Mouse (Mus musculus) c-Kit-positive CD71-positive TER-119-positive erythroid progenitor cells, embryonic 14.5 days (primary cell): ENCODE results near the gene Daam1.

Experiments used
- DNase-seq: peaks from one replicate; pipeline ENCODE4 v3.0.0-alpha.2; 2013; ENCODE audit warnings: low spot score

Gene Daam1

GRCm38 (mm10) chr12:71932433-71933386 lies 101.8 kb downstream of the Daam1 start:
- peak; percentile 84 for DNase-seq

DNA sequence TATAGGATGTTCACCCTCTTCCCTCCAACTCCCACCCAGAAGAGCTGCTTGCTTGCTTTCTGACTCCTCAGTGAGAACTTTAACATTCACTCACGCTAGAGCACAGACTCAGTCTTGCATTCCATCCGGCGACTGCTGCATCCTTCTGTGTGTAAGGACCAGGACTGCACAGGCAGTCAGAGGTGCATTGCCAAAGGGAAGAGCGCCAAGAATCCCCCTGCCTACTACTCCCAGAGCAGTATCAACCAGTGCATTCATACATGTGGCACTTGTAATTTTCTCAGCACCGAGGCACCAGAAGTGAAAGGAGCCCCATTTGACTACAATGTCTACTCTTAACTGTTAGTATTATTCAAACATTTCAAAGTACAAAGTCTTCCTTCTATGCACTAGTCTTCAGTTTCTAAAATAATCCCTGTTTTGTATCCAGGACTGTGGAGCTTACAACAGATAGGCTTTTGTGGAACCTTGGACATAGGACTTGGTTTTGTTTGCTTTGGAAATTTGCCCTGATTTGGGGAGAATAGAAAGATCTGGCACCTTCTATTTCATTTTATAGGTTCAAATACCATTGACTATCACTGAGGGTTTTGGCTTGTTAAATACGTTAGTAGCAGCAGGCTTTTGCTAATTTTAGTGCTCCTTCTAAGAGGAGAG lies 103.2 kb downstream of the Daam1 start:
- no peak for DNase-seq

- DNase-seq, result no peak
Observed at GRCm38 (mm10) chr12:71936636-71937035, 105.8 kb downstream of the Daam1 start.

- DNase-seq, result no peak
Observed at GRCm38 (mm10) chr12:71938513-71938912, 107.6 kb downstream of the Daam1 start.

DNA sequence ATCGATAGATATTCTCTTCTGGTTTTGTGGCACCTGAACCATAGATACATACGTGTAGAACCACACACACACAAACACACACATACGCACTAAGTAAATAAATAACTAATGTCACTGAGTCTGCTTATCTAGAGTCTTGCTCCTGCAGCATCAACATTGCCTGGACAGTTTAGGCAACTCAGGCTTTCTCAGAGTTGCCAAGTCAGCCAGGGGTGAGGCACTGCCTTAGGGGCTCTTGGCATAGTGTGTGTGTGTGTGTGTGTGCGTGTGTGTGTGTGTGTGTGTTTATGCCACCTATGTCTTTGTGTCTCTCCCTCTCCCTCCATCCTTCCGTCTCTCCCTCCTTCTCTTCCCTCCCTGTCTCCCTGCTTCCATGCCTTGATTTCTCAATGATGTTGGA lies 110.4 kb downstream of the Daam1 start:
- no peak for DNase-seq

DNA sequence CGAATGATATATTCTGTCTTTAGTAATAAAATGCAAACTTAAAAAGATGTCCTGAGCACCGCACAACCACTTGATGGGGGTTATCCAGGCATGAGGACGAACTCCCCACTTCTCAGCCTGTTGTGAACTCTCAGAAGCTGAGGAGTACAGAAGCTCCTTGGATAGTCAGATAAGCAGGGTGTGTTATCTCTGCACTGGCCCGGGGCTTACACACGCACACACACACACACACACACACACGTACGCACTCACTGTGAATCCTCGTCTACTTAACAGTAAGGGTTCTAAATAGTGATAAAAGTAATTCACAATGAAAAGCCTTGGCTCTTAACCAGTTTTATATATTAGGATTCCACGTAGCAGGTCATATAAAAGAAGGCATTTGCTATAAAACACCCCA lies 112.2 kb downstream of the Daam1 start:
- DNase-seq, result no peak

DNA sequence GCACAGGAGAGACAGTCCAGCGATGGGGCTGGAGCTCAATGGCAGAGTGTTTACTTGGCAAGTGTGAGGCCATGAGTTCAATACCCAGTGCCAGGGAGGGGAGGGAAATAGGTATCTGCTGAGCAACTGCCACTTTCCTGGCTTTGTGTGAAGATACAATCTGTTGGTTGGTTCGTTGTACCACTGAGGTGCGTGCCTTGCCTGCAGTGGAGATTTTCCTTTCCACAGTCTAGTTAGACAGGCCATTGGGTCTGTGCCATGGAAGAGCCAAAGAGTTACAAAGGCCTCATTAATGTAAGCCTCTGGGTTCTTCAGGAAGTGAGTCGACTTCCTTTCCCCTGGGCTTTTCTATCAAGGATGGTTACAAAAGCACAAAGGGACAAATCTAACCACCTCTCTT lies 112.8 kb downstream of the Daam1 start:
- no peak for DNase-seq

- DNase-seq, result no peak
Observed at GRCm38 (mm10) chr12:71945844-71946243, 115.0 kb downstream of the Daam1 start.

DNA sequence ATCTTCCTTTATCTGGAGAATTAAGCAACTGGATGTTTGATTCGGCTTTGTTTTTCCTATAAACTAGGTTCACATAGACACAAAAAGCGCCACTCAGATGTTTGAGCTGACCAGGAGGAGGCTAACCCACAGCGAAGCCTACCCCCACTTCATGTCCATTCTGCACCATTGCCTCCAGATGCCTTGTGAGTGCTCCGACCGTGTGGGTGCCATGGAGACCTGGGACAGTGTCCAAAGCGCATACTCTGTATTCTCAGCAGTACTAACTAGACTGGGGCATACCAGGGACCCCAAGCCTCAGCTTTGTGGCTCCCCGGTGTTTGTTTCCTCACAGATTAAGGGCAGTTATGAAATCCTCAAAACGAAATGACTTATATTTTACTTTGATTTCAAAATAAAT lies 115.6 kb downstream of the Daam1 start:
- no peak for DNase-seq

DNA sequence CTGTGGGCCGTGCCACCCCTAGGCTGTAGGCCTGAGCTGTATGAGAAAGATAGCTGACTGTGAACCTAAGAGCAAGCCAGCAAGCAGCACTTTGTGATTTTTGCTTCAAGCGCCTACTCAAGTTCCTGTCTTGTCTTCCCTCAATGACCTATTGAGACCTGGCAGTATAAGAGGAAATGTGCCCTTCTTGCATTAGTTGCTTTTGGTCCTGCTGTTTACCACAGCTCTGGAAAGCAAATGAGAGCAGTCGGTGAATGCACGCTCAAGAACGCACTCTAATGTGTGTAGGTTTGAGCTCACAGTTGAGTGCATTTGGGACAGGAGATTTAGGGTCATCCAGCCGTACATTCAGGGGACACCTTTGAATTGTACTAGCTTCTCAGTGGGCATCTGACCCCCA lies 118.1 kb downstream of the Daam1 start:
- DNase-seq, result no peak

DNA sequence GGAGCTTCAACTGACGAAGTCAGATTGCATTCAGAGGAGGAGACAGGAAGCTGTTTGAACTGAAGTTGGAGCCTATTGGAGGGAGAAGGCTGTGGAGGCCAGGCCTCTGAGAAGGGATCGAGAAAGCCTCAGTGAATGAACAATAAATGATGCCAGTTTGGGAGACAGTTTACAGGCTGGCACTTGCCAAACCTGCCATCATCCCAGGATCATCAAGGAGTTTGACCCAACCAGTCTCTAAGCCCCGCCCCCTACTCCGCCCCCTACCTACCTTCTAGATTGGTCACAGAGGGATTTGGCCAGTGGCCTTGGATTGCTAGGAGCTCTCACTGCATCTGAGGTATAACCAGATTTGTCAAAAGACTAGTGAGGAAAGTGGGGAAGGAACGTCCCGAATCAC lies 118.7 kb downstream of the Daam1 start:
- DNase-seq, result no peak

DNA sequence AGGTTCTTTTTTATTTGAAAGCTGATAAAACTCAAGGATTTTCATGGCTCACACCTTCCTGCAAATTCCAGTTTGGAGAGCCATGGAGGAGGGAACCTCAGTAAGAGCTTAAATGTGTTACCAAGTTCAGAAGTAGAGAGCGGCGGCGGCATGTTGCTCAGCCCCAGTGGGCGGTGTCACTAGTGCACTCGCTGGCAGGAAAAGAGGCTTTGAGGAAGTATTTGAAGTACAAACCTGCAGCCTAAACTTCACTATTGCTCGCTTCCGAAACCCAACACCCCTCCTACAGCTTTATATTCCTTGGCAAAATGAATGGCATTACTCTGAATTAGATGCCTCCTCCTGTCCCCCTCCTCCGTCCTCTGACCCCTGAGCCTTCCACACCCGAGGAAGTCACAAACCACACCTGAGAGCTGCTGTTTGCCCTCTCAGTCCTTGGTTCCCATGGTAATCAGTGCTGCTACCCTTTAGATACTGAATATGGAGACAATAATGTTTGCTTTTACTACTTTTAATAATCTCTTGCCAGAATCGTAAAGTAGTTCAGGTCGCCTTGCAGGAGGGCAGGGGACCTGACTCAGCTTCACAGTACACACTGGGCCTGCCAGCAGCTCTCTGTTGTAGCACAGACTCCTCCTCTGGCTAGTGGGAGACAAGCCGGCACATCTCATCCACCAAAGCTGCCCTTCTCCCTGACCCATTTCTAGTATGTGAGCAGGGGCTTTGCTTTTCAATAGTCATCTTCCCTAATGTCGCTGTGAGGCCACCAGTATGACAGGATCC lies 119.4 kb downstream of the Daam1 start:
- DNase-seq, result no peak

DNA sequence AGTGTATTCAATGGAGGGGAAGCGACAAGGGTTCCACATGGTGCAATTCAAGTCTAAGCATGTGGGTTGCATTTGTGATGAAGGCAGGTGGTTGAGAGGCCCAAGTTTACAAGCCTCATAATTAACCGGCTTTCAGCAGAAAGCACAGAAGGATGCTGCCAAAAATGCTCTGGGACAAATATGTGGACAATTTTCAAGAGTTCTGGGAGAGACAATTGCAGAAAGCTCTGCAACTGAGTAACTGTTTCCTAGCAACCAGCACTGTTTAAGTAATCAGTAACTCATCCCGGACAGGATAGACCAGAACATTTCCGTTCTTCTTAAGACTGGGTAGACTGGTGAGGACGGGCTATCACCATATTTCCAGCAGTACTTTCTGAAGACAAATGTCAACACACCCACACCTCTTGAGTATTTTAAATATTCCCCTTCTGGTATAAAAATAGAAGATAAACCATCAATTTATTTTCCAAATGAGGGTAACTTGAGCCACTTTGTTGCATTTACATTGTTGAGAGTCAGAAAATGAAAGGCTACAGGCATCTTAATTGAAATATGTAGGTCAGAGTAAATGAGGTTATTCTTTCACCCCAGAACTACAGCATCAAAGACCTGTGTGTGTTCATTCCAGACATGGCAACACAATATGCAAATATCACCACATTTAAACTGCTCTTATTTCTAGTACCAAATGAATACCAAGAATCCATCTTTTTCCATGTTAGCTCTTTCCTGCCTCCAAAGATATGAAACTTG lies 123.5 kb downstream of the Daam1 start:
- DNase-seq, result no peak

DNA sequence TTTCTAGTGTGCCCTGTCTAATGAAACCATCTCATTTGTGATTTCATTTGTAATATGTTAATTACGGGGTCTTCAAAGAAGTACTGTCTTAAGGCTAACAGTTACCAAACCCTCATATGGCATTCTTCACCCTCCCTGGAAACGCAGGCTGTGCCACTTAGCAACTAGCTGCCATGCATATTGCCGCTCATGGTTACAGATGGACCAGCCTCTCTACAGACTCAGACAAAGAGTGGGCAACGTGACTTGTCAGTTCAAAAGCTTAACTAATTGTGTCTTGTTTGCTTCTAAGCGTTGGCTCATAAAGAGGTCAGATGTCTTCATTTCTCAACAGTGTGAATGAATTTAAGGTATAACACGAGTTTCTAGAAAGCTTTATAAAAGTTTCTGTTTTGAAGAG lies 126.1 kb downstream of the Daam1 start:
- DNase-seq, result no peak

- no peak for DNase-seq
Observed at GRCm38 (mm10) chr12:71957496-71957895, 126.6 kb downstream of the Daam1 start.

- no peak for DNase-seq
Observed at GRCm38 (mm10) chr12:71959351-71959991, 128.6 kb downstream of the Daam1 start.

- no peak for DNase-seq
Observed at GRCm38 (mm10) chr12:71961671-71962070, 130.8 kb downstream of the Daam1 start.

GRCm38 (mm10) chr12:71962616-71963015 lies 131.7 kb downstream of the Daam1 start:
- DNase-seq, result no peak

- no peak for DNase-seq
Observed at GRCm38 (mm10) chr12:71968592-71968991, 137.7 kb downstream of the Daam1 start.

DNA sequence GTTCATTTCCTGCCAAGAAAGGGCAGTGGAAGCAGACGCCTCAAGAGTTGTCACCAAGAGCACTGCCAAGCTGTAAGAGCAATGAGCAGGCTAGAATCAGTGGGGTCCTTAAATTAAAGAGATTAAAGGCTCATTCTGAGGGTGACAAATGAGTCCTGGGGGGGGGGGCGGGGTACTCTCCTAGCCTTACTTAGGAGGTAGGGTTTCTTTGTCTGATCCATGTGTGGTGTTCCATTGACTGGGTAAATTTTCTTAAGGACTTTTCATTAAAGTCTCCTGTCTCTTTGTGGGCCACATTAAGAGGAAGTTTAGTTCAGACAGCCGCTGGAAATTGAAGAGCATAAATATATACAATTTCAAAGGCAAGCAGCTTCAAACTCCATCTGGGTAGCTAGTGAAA lies 138.1 kb downstream of the Daam1 start:
- no peak for DNase-seq

- no peak for DNase-seq
Observed at GRCm38 (mm10) chr12:71969439-71969838, 138.6 kb downstream of the Daam1 start.
